In the genomic region with DNA sequence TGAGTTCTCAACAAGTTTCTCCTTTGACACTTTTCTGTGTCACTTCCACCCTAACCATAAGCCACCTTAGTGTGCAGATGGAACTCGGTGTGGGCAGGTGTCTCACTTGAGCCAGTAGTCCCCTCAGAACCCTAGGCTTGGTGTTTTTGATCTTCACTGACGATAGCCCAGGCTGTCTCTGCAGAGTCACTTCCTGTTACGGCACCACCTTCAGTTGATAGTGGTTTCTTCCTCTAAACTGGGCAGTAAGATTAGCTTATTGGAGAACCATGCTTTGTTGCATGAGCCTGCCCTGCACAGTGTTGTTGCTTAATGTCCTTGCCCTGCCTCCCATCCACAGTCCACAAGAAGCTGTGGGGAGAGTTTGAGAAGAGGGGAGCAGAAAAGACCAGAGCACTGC, we compare ENCODE assay signal across 11 mouse cellular contexts. TPM values are rescaled to one million over a fixed set of nuclear protein-coding genes. Genes with fewer than 3 reads are reported as not detected.
DNase-seq lines count a peak whose midpoint lies in the region; ATAC-seq and TF ChIP-seq lines count a peak whose summit lies in the region.
"Had no signal": no experiment of that assay in that cellular context is flagged by ENCODE, and none has a peak within 500 bp of the region (broad histone marks: within the 10 kb centered on the region; RNA-seq: fewer than 3 reads in every experiment).

No protein-coding gene starts in this region.

- WGBS in intestine, postnatal 0 days: 64% methylated on average over 3 of the region's 3 CpGs
- WGBS in hindbrain, embryonic 12.5 days: 88% methylated on average over 3 of the region's 3 CpGs
- 62% methylated on average over 3 of the region's 3 CpGs for WGBS in heart, embryonic 12.5 days

- H3K4me3 ChIP-seq in gastrocnemius, adult 2 months: no peak overlapping the region
- H3K4me3 ChIP-seq in intestine, postnatal 0 days (ENCODE audit: low read depth, low read length): no peak overlapping the region
- H3K4me3 ChIP-seq in hindbrain, embryonic 12.5 days: no peak overlapping the region
- H3K4me3 ChIP-seq in heart, embryonic 12.5 days: no peak overlapping the region
- H3K4me3 ChIP-seq: neural tube, embryonic 13.5 days had no signal

- no peak for DNase-seq in gastrocnemius, adult 2 months
- no peak for DNase-seq in gastrocnemius, adult 18-20 months (ENCODE audit: low spot score)
- DNase-seq in CD8-positive naive resting alpha-beta T cell, adult 2 months (ENCODE audit: low read depth in 2 of 2, low spot score in 2 of 2): peak; percentile 17 to 20
- peak; percentile 12 to 14 for DNase-seq in monocyte, adult 2 months (ENCODE audit: low read depth in 1 of 2, low spot score in 2 of 2)
- DNase-seq in cerebellum, postnatal 14 days: no peak
- DNase-seq: kidney, adult 18-20 months had no signal

- peak overlapping the region; percentile 36; the same call in 1 of the 2 replicates for H3K27ac ChIP-seq in gastrocnemius, adult 2 months
- H3K27ac ChIP-seq in intestine, postnatal 0 days (ENCODE audit: low read depth, low read length): no peak overlapping the region
- no peak overlapping the region for H3K27ac ChIP-seq in hindbrain, embryonic 12.5 days
- H3K27ac ChIP-seq in heart, embryonic 12.5 days (ENCODE audit: poor library complexity, severe bottlenecking): no peak overlapping the region
- H3K27ac ChIP-seq: neural tube, embryonic 13.5 days had no signal

- H3K4me1 ChIP-seq in intestine, postnatal 0 days (replicated peaks; ENCODE audit: control insufficient read depth, insufficient read depth, low read length): no peaks in the 10 kb centered on the region; the same call in 1 of the 2 replicates
- H3K4me1 ChIP-seq in hindbrain, embryonic 12.5 days: 0 out of 2 replicates have a peak, but pooled peaks cover 8% of the 10 kb centered on the region
- H3K4me1 ChIP-seq in heart, embryonic 12.5 days (replicated peaks): peaks cover 30% of the 10 kb centered on the region

- peak; percentile 56; the same call in 1 of the 2 replicates for ATAC-seq in intestine, postnatal 0 days
- ATAC-seq in hindbrain, embryonic 12.5 days (ENCODE audit: low FRiP score): no peak
- ATAC-seq in heart, embryonic 12.5 days (ENCODE audit: insufficient number of reproducible peaks, low FRiP score): no peak
- ATAC-seq: forebrain, embryonic 16.5 days had no signal

- H3K9ac ChIP-seq in intestine, postnatal 0 days (ENCODE audit: low read depth, low read length): no peak overlapping the region
- no peak overlapping the region for H3K9ac ChIP-seq in hindbrain, embryonic 12.5 days
- H3K9ac ChIP-seq in heart, embryonic 12.5 days: no peak overlapping the region
- H3K9ac ChIP-seq: neural tube, embryonic 13.5 days had no signal

- TF ChIP-seq CTCF in gastrocnemius, adult 2 months (IDR thresholded peaks at IDR 0.05): no peak
- no peak for TF ChIP-seq CTCF in intestine, postnatal 0 days (IDR thresholded peaks at IDR 0.05; ENCODE audit: low read depth)

- intact Hi-C loops in gastrocnemius, adult 2 months (cut with DNase I): no loop called here

- H3K4me2 ChIP-seq in intestine, postnatal 0 days (replicated peaks; ENCODE audit: low read depth): no peak overlapping the region
- no peak overlapping the region for H3K4me2 ChIP-seq in hindbrain, embryonic 12.5 days (replicated peaks)
- no peak overlapping the region for H3K4me2 ChIP-seq in heart, embryonic 12.5 days
- H3K4me2 ChIP-seq: neural tube, embryonic 13.5 days had no signal

- no peaks in the 10 kb centered on the region for H3K36me3 ChIP-seq in intestine, postnatal 0 days (ENCODE audit: control insufficient read depth, insufficient read depth)
- no peaks in the 10 kb centered on the region for H3K36me3 ChIP-seq in hindbrain, embryonic 12.5 days
- no peaks in the 10 kb centered on the region for H3K36me3 ChIP-seq in heart, embryonic 12.5 days
- H3K36me3 ChIP-seq: neural tube, embryonic 13.5 days had no signal

- no peaks in the 10 kb centered on the region for H3K9me3 ChIP-seq in intestine, postnatal 0 days (ENCODE audit: control insufficient read depth)
- H3K9me3 ChIP-seq in hindbrain, embryonic 12.5 days (replicated peaks): no peaks in the 10 kb centered on the region
- no peaks in the 10 kb centered on the region for H3K9me3 ChIP-seq in heart, embryonic 12.5 days (replicated peaks)
- H3K9me3 ChIP-seq: neural tube, embryonic 13.5 days had no signal

- H3K27me3 ChIP-seq in intestine, postnatal 0 days (replicated peaks; ENCODE audit: control insufficient read depth, insufficient read depth, low read length): no peaks in the 10 kb centered on the region
- no peaks in the 10 kb centered on the region for H3K27me3 ChIP-seq in hindbrain, embryonic 12.5 days
- no peaks in the 10 kb centered on the region for H3K27me3 ChIP-seq in heart, embryonic 12.5 days (replicated peaks)
- H3K27me3 ChIP-seq: neural tube, embryonic 13.5 days had no signal

RNA-seq across cellular contexts. Expression of a gene that starts 47.2 kb away (rescaled TPM):
- total RNA-seq in gastrocnemius, adult 2 months (2021): 10 to 100 TPM; 34.1 to 58.6 TPM
- 10 to 100 TPM; 43.7 to 52.6 TPM for total RNA-seq in gastrocnemius, adult 18-20 months (2021)
- 13.9 and 14.1 TPM in 2 replicates for polyA plus RNA-seq in intestine, postnatal 0 days (2015; fragmentation: Nextera tagmentation; extraction: Ambion mirVana)
- polyA plus RNA-seq in hindbrain, embryonic 12.5 days (2016; fragmentation: Nextera tagmentation; extraction: Ambion mirVana): 19.2 and 28.0 TPM in 2 replicates
- polyA plus RNA-seq in heart, embryonic 12.5 days (2016; fragmentation: Nextera tagmentation; extraction: Ambion mirVana): 15.7 and 17.9 TPM in 2 replicates

Comparison
In these comparisons a context has a peak if more than half of its experiments do, and no peak if none do; other contexts are left out.
1. DNase-seq: peak in CD8-positive naive resting alpha-beta T cell, adult 2 months (2 of 2) and monocyte, adult 2 months (2 of 2); none in gastrocnemius, adult 2 months (single experiment), gastrocnemius, adult 18-20 months (single experiment) and cerebellum, postnatal 14 days (0 of 2).